ENCODE assay signal across 19 mouse cellular contexts in the genomic region with DNA sequence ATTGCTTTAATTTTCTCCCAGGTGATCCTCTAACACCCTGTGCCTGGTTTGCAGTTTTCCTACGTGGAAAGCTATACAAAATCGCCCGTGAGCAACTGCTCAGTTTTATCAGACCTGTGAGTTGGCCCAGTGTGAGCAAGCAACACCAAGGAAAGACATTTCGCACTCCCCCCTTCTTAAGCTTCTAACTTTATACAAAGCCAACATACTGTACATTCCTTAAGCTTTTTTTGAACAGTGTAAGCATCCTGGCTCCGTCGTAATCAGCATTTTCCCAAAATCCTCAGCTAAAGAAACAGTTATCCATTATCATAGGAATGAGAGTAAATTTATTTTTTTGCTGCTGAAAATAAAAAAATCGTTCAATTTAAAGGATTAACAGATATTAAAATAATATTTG. TPM values are rescaled to one million over a fixed set of nuclear protein-coding genes. Genes with fewer than 3 reads are reported as not detected.
DNase-seq lines count a peak whose midpoint lies in the region; ATAC-seq and TF ChIP-seq lines count a peak whose summit lies in the region.
"Had no signal": no experiment of that assay in that cellular context is flagged by ENCODE, and none has a peak within 500 bp of the region (broad histone marks: within the 10 kb centered on the region; RNA-seq: fewer than 3 reads in every experiment).

No protein-coding gene starts in this region.

- no peaks in the 10 kb centered on the region for H3K36me3 ChIP-seq in hindbrain, embryonic 14.5 days (replicated peaks; ENCODE audit: control insufficient read depth, insufficient read depth)
- H3K36me3 ChIP-seq in hindbrain, embryonic 13.5 days = no peaks in the 10 kb centered on the region
- H3K36me3 ChIP-seq in lung, postnatal 0 days (ENCODE audit: insufficient read depth, low read length) = no peaks in the 10 kb centered on the region
- H3K36me3 ChIP-seq in stomach, embryonic 16.5 days (ENCODE audit: control insufficient read depth, insufficient read depth, low read length) = no peaks in the 10 kb centered on the region
- H3K36me3 ChIP-seq: embryonic facial prominence, embryonic 13.5 days; forebrain, embryonic 12.5 days; heart, embryonic 10.5 days; hindbrain, embryonic 12.5 days had no signal

- H3K9ac ChIP-seq in hindbrain, embryonic 14.5 days = no peak overlapping the region
- no peak overlapping the region for H3K9ac ChIP-seq in hindbrain, embryonic 13.5 days
- H3K9ac ChIP-seq in lung, postnatal 0 days (replicated peaks; ENCODE audit: low read depth) = no peak overlapping the region
- no peak overlapping the region for H3K9ac ChIP-seq in stomach, embryonic 16.5 days (ENCODE audit: low read length)
- H3K9ac ChIP-seq: embryonic facial prominence, embryonic 13.5 days; forebrain, embryonic 12.5 days; hindbrain, embryonic 12.5 days had no signal

- TF ChIP-seq CTCF in lung, postnatal 0 days (IDR thresholded peaks at IDR 0.05) = no peak
- TF ChIP-seq CTCF in brain, embryonic 14.5 days (IDR thresholded peaks at IDR 0.05; ENCODE audit: borderline replicate concordance, extremely low read depth, insufficient read depth, insufficient read length) = no peak

- H3K27me3 ChIP-seq in hindbrain, embryonic 14.5 days (ENCODE audit: control insufficient read depth, insufficient read depth, low read length) = no peaks in the 10 kb centered on the region
- H3K27me3 ChIP-seq in hindbrain, embryonic 13.5 days = no peaks in the 10 kb centered on the region
- H3K27me3 ChIP-seq in lung, postnatal 0 days (replicated peaks; ENCODE audit: insufficient read depth, low read length) = no peaks in the 10 kb centered on the region
- no peaks in the 10 kb centered on the region for H3K27me3 ChIP-seq in stomach, embryonic 16.5 days (ENCODE audit: control insufficient read depth, insufficient read depth, low read length)
- H3K27me3 ChIP-seq: forebrain, embryonic 12.5 days; hindbrain, embryonic 12.5 days had no signal

- H3K4me3 ChIP-seq in hindbrain, embryonic 14.5 days (replicated peaks; ENCODE audit: low read length) = no peak overlapping the region
- H3K4me3 ChIP-seq in hindbrain, embryonic 13.5 days = no peak overlapping the region
- H3K4me3 ChIP-seq in lung, postnatal 0 days (ENCODE audit: low read depth, low read length) = no peak overlapping the region
- no peak overlapping the region for H3K4me3 ChIP-seq in stomach, embryonic 16.5 days (replicated peaks; ENCODE audit: low read length)
- H3K4me3 ChIP-seq: embryonic facial prominence, embryonic 13.5 days; forebrain, embryonic 12.5 days; heart, embryonic 10.5 days; hindbrain, embryonic 12.5 days had no signal

- TF ChIP-seq POLR2A in brain, embryonic 14.5 days (IDR thresholded peaks at IDR 0.05; ENCODE audit: borderline replicate concordance, extremely low read depth, insufficient read depth, insufficient read length, poor library complexity, severe bottlenecking) = no peak

- TF ChIP-seq EP300 in lung, postnatal 0 days (IDR thresholded peaks at IDR 0.05) = no peak

- no peaks in the 10 kb centered on the region for H3K4me1 ChIP-seq in hindbrain, embryonic 14.5 days (replicated peaks; ENCODE audit: control insufficient read depth, insufficient read depth, low read length)
- H3K4me1 ChIP-seq in hindbrain, embryonic 13.5 days (replicated peaks) = 0 out of 2 replicates have a peak, but pooled peaks cover 3% of the 10 kb centered on the region
- H3K4me1 ChIP-seq in lung, postnatal 0 days (ENCODE audit: insufficient read depth, low read depth, low read length) = no peaks in the 10 kb centered on the region; the same call in 1 of the 2 replicates
- H3K4me1 ChIP-seq in stomach, embryonic 16.5 days (ENCODE audit: control insufficient read depth, insufficient read depth, low read length) = peaks cover 5% of the 10 kb centered on the region
- H3K4me1 ChIP-seq: forebrain, embryonic 12.5 days; heart, embryonic 10.5 days; hindbrain, embryonic 12.5 days had no signal

- WGBS in hindbrain, embryonic 14.5 days = 75% methylated on average over 7 of the region's 7 CpGs
- WGBS in hindbrain, embryonic 13.5 days = 73% methylated on average over 7 of the region's 7 CpGs
- 28% methylated on average over 7 of the region's 7 CpGs for WGBS in lung, postnatal 0 days
- 29% methylated on average over 7 of the region's 7 CpGs for WGBS in stomach, embryonic 16.5 days

- no peak overlapping the region for H3K27ac ChIP-seq in hindbrain, embryonic 14.5 days
- no peak overlapping the region for H3K27ac ChIP-seq in hindbrain, embryonic 13.5 days
- H3K27ac ChIP-seq in lung, postnatal 0 days (ENCODE audit: low read length) = no peak overlapping the region
- peak overlapping the region; percentile 72 for H3K27ac ChIP-seq in stomach, embryonic 16.5 days (ENCODE audit: low read length)
- H3K27ac ChIP-seq: embryonic facial prominence, embryonic 13.5 days; forebrain, embryonic 12.5 days; heart, embryonic 10.5 days; hindbrain, embryonic 12.5 days had no signal

- no peaks in the 10 kb centered on the region for H3K9me3 ChIP-seq in hindbrain, embryonic 14.5 days (ENCODE audit: control insufficient read depth, low read length)
- no peaks in the 10 kb centered on the region for H3K9me3 ChIP-seq in hindbrain, embryonic 13.5 days
- no peaks in the 10 kb centered on the region for H3K9me3 ChIP-seq in lung, postnatal 0 days (ENCODE audit: low read length)
- no peaks in the 10 kb centered on the region for H3K9me3 ChIP-seq in stomach, embryonic 16.5 days (replicated peaks; ENCODE audit: control insufficient read depth, low read length)
- H3K9me3 ChIP-seq: embryonic facial prominence, embryonic 13.5 days; forebrain, embryonic 12.5 days; heart, embryonic 10.5 days; hindbrain, embryonic 12.5 days had no signal

- peak; percentile 26 for DNase-seq in hindbrain, embryonic 14.5 days (ENCODE audit: low spot score)
- DNase-seq in lung, postnatal 0 days (ENCODE audit: low spot score) = peak; percentile 23
- no peak for DNase-seq in lung, postnatal 4 days
- DNase-seq in brain, embryonic 14.5 days (ENCODE audit: low read depth) = peak; percentile 17
- DNase-seq in embryo, embryonic 10.5 days (ENCODE audit: low spot score) = no peak
- DNase-seq: adrenal gland, postnatal 10 days; cerebellum, adult 11-12 months; cerebellum, adult 9-10 months; cerebellum, postnatal 25 days; gastrocnemius, postnatal 10 days; heart, adult 18-20 months; heart, postnatal 10 days; heart, postnatal 4 days had no signal

- no peak overlapping the region for H3K4me2 ChIP-seq in hindbrain, embryonic 14.5 days (replicated peaks)
- H3K4me2 ChIP-seq in hindbrain, embryonic 13.5 days = no peak overlapping the region
- no peak overlapping the region for H3K4me2 ChIP-seq in lung, postnatal 0 days (replicated peaks; ENCODE audit: low read depth, low read length)
- peak overlapping the region; percentile 29 for H3K4me2 ChIP-seq in stomach, embryonic 16.5 days (ENCODE audit: low read depth, low read length)
- H3K4me2 ChIP-seq: embryonic facial prominence, embryonic 13.5 days; forebrain, embryonic 12.5 days; hindbrain, embryonic 12.5 days had no signal

- no peak for ATAC-seq in hindbrain, embryonic 14.5 days (ENCODE audit: low FRiP score)
- ATAC-seq in hindbrain, embryonic 13.5 days (ENCODE audit: low FRiP score) = no peak
- ATAC-seq in lung, postnatal 0 days = no peak
- peak; percentile 71; the same call in 1 of the 2 replicates for ATAC-seq in stomach, embryonic 16.5 days (ENCODE audit: insufficient read depth, low FRiP score)

RNA-seq across cellular contexts. Expression of a gene that starts 52.0 kb away (rescaled TPM):
- polyA plus RNA-seq in hindbrain, embryonic 14.5 days (2014; fragmentation: Nextera tagmentation; extraction: Ambion mirVana) = 95.0 and 100.0 TPM in 2 replicates
- polyA plus RNA-seq in hindbrain, embryonic 13.5 days (2015; fragmentation: Nextera tagmentation; extraction: Ambion mirVana) = 86.6 and 97.1 TPM in 2 replicates
- 15.2 and 15.9 TPM in 2 replicates for polyA plus RNA-seq in lung, postnatal 0 days (2015; fragmentation: Nextera tagmentation; extraction: Ambion mirVana)
- 140 and 187 TPM in 2 replicates for polyA plus RNA-seq in brain, embryonic 14.5 days (2012; rRNA removed)
- 30.3 and 36.6 TPM in 2 replicates for polyA plus RNA-seq in stomach, embryonic 16.5 days (2015; fragmentation: Nextera tagmentation; extraction: Ambion mirVana)

Comparison
In these comparisons a context has a peak if more than half of its experiments do, and no peak if none do; other contexts are left out.
1. DNase-seq: peak in hindbrain, embryonic 14.5 days (single experiment), lung, postnatal 0 days (single experiment) and brain, embryonic 14.5 days (single experiment); none in lung, postnatal 4 days (0 of 2) and embryo, embryonic 10.5 days (single experiment).